Mouse (Mus musculus) ES-Bruce4 (cell line): Measurements from ENCODE around the gene Thap4. TPM values are rescaled to one million over a fixed set of nuclear protein-coding genes. Genes with fewer than 3 reads are reported as not detected.

Source experiments
- H3K27ac ChIP-seq: 2 replicates; pipeline ENCODE4 v1.5.1; 2012; ENCODE audit warnings: low read length, inconsistent platforms; ENCODE audit not compliant: insufficient read depth
- H3K27me3 ChIP-seq: 2 replicates; pipeline ENCODE4 v1.6.1; 2012; ENCODE audit warnings: mild to moderate bottlenecking, low read length, inconsistent platforms; ENCODE audit not compliant: control insufficient read depth, poor library complexity, insufficient read depth, severe bottlenecking
- H3K36me3 ChIP-seq: 2 replicates; pipeline ENCODE4 v1.6.1; 2012; ENCODE audit warnings: inconsistent platforms, mild to moderate bottlenecking, low read length, moderate library complexity; ENCODE audit not compliant: control insufficient read depth, poor library complexity, insufficient read depth, severe bottlenecking
- H3K4me1 ChIP-seq: one replicate; pipeline ENCODE4 v1.8.1; 2011; ENCODE audit warnings: low read length; ENCODE audit not compliant: control insufficient read depth, insufficient read depth
- H3K4me3 ChIP-seq: 2 replicates; pipeline ENCODE4 v1.5.1; 2011; ENCODE audit warnings: low read depth, mild to moderate bottlenecking, low read length
- H3K9ac ChIP-seq: 2 replicates; pipeline ENCODE4 v1.6.1; 2012; ENCODE audit warnings: low read depth, mild to moderate bottlenecking, inconsistent platforms; ENCODE audit not compliant: poor library complexity, severe bottlenecking
- H3K9me3 ChIP-seq: replicated peaks from 2 replicates; pipeline ENCODE4 v1.6.1; 2012; ENCODE audit warnings: mild to moderate bottlenecking, low read length, inconsistent platforms; ENCODE audit not compliant: control insufficient read depth, poor library complexity, insufficient read depth, severe bottlenecking
- CTCF ChIP-seq: IDR thresholded peaks from one replicate; pipeline ENCODE4 v1.8.1; 2011; ENCODE audit warnings: low read depth, low read length
- EP300 ChIP-seq: IDR thresholded peaks from 2 replicates; pipeline ENCODE4 v1.6.1; 2011; ENCODE audit warnings: low read depth, low read length; ENCODE audit not compliant: insufficient read depth
- POLR2A ChIP-seq: IDR thresholded peaks from one replicate; pipeline ENCODE4 v1.8.1; 2011; ENCODE audit warnings: low read length; ENCODE audit not compliant: insufficient read depth
- polyA plus RNA-seq: library from polyadenylated mRNA; stranded (reverse); fragments of >200 nt; gene quantifications from 2 replicates; pipeline ENCODE4 v1.2.4, GENCODE M21; 2011; ENCODE audit warnings: low read depth; ENCODE audit not compliant: missing spikeins, insufficient read depth, insufficient read length

The Thap4 gene
- polyA plus RNA-seq, 1 experiment = 51.5 TPM

DNA sequence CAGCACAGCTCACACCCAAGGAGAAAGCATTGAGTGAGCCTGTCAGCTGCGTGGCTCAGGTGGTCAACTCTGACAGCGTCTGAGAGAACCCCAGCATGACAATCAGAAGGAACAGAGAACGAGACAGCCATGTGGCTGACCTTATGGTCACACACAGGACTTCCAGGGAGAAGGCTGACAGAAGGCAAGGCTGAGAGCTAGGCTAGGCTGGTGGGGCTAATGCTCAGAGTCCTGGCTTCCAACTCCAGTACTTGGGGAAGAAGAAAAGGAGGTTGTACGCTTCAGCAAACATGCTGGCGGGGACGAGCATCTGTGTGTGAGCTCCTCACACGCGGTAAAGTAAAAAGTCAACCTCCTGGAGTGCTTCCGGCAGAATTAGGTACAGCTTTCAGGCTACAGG lies 50.3 kb downstream of the Thap4 start:
- no peak for TF ChIP-seq CTCF

DNA sequence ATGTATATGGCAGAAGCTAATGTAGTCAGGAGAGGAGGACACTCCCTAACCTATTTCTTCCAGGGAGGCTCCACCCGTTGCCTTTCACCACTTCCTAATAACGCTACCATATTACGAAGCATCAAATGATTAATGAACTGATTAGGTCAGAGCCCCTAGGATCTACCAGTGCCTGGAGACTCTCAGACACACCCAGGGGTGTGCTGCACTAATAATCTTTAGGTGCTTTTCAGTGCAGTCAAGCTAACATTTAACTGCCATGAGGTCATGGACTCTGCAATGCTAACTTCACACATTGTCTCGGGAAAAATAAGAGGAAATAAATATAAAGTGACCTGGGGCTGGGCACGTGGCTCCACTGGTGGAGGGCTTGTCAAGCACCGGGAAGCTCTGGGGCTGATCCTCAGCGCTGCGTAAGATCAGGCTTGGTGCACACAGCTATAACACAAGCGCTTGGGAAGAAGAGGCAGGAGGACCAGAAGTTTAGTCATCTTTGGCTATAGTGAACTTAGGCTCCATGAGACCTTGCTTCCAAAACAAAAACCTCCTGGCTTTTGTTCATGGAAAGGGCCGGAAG lies 51.1 kb downstream of the Thap4 start:
- Histone ChIP-seq H3K9ac (no peak overlapping the region), H3K9me3 (no peaks in the 10 kb centered on the region), H3K4me1 (peaks cover 3% of the 10 kb centered on the region), H3K36me3 (peaks cover 3% of the 10 kb centered on the region; the same call in 1 of the 2 replicates), H3K27me3 (no peaks in the 10 kb centered on the region), H3K27ac (no peak overlapping the region), H3K4me3 (no peak overlapping the region)
- no peak for TF ChIP-seq POLR2A
- no peak for TF ChIP-seq CTCF
- TF ChIP-seq EP300 = no peak

More for the DNA sequence above, 50.3 kb downstream of the Thap4 start:
- Histone ChIP-seq H3K4me3 (no peak overlapping the region), H3K27ac (no peak overlapping the region), H3K27me3 (no peaks in the 10 kb centered on the region), H3K4me1 (peaks cover 3% of the 10 kb centered on the region), H3K36me3 (peaks cover 3% of the 10 kb centered on the region; the same call in 1 of the 2 replicates), H3K9me3 (no peaks in the 10 kb centered on the region), H3K9ac (no peak overlapping the region)

DNA sequence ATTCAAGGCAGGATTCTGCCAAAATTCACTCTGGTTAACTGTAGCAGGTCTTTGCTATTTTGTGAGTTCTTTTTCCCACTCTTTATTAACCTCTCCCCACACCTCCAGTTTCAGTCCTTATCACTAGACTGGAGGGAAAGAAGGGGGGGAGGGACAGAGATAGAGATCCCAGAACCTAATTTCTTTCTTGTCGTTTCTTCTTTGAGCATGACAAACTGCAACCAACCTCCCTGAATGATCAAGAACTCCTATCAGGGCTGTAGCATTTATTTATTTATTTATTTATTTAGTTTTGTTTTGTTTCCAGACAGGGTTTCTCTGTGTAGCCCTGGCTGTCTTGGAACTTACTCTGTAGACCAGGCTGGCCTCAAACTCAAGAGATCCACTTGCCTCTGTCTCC lies 52.6 kb downstream of the Thap4 start:
- H3K4me3 ChIP-seq = no peak overlapping the region
- no peak overlapping the region for H3K9ac ChIP-seq
- H3K36me3 ChIP-seq = peaks cover 3% of the 10 kb centered on the region; the same call in 1 of the 2 replicates
- no peaks in the 10 kb centered on the region for H3K27me3 ChIP-seq
- peaks cover 3% of the 10 kb centered on the region for H3K4me1 ChIP-seq
- no peaks in the 10 kb centered on the region for H3K9me3 ChIP-seq
- TF ChIP-seq EP300 = no peak
- no peak for TF ChIP-seq CTCF
- no peak for TF ChIP-seq POLR2A
- no peak overlapping the region for H3K27ac ChIP-seq

DNA sequence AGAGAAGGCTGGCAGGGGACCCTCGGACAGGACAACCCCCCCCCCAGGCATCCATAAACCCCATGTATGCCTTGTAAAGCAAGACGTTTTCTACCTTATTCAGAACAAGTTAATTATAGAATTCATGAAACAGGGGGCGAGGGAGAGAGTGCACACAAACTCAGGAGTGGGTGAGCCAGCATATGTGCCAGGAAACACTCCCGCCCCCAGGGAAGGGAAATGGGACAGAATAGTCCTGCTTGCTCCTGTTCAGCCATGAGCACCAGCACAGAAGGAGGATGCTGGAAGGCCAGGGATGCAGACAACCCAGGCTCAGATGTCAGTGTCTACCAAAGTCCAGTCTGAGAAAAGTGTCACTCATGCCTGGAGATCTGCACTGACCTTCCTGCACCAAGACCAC lies 55.5 kb downstream of the Thap4 start:
- no peak for TF ChIP-seq CTCF
- TF ChIP-seq POLR2A = no peak
- no peak for TF ChIP-seq EP300
- no peaks in the 10 kb centered on the region for H3K36me3 ChIP-seq
- H3K4me1 ChIP-seq = no peaks in the 10 kb centered on the region
- H3K9me3 ChIP-seq = no peaks in the 10 kb centered on the region
- H3K27me3 ChIP-seq = no peaks in the 10 kb centered on the region
- no peak overlapping the region for H3K4me3 ChIP-seq
- no peak overlapping the region for H3K27ac ChIP-seq
- H3K9ac ChIP-seq = no peak overlapping the region

GRCm38 (mm10) chr1:93697317-93697716 lies 57.3 kb downstream of the Thap4 start:
- Histone ChIP-seq H3K27ac (no peak overlapping the region), H3K9ac (no peak overlapping the region), H3K9me3 (no peaks in the 10 kb centered on the region), H3K36me3 (no peaks in the 10 kb centered on the region), H3K4me1 (no peaks in the 10 kb centered on the region), H3K27me3 (no peaks in the 10 kb centered on the region), H3K4me3 (no peak overlapping the region)
- TF ChIP-seq POLR2A (no peak), EP300 (no peak), CTCF (no peak)

GRCm38 (mm10) chr1:93694966-93695365 lies 59.7 kb downstream of the Thap4 start:
- H3K36me3 ChIP-seq = no peaks in the 10 kb centered on the region
- H3K9ac ChIP-seq = no peak overlapping the region
- TF ChIP-seq CTCF (no peak), POLR2A (no peak), EP300 (no peak)

More at GRCm38 (mm10) chr1:93694966-93695365, 59.7 kb downstream of the Thap4 start:
- Histone ChIP-seq H3K9me3 (no peaks in the 10 kb centered on the region), H3K4me3 (no peak overlapping the region), H3K4me1 (no peaks in the 10 kb centered on the region), H3K27me3 (no peaks in the 10 kb centered on the region), H3K27ac (no peak overlapping the region)
